Mouse (Mus musculus) Patski (cell line): ENCODE measurements around the gene Shmt1. TPM values are rescaled to one million over a fixed set of nuclear protein-coding genes. Genes with fewer than 3 reads are reported as not detected.

Experiments used
- ATAC-seq: fragments of 100-300 bp; one replicate; pipeline ENCODE4 v1.8.0; 2021
- CTCF ChIA-PET: fragments of 350-600 bp; sonication (Branson Sonifier 250); formaldehyde crosslinking; loops from one replicate; lab custom pipeline; 2022; ENCODE audit warnings: inconsistent platforms; lab: Charles Lee
- POLR2A ChIA-PET: fragments of 350-600 bp; sonication (Branson Sonifier 250); formaldehyde crosslinking; loops from one replicate; lab custom pipeline; 2022; ENCODE audit warnings: antibody characterized with exemption, inconsistent platforms; lab: Charles Lee
- DNase-seq: peaks from one replicate; pipeline ENCODE4 v3.0.0-alpha.2; 2011; ENCODE audit warnings: low read depth, low spot score
- H3K27me3 ChIP-seq: fragments of 371-371 bp; one replicate; pipeline ENCODE4 v1.5.1; 2021
- CTCF ChIP-seq: fragments of 100-300 bp; IDR thresholded peaks from one replicate; pipeline ENCODE4 v1.5.1; 2021
- in situ Hi-C: fragments of 300-500 bp; cut with MboI; formaldehyde crosslinking; loops from 3 replicates; pipeline ENCODE4 v1.11.1; 2018; ENCODE audit warnings: low pct_unique_long_range_greater_than_20kb, mixed read lengths
- polyA plus RNA-seq: library from polyadenylated mRNA; unstranded; gene quantifications from one replicate; pipeline ENCODE4 v1.2.3, GENCODE M21; 2021

Gene Shmt1
- polyA plus RNA-seq, 1 experiment from 2014 or later: 25.0 TPM

- in situ Hi-C loops: no loop called here
- no peak for TF ChIP-seq CTCF
These were observed 71.2 kb downstream of the Shmt1 start for GRCm38 (mm10) chr11:60740321-60740720.

More at GRCm38 (mm10) chr11:60740321-60740720, 71.2 kb downstream of the Shmt1 start:
- POLR2A ChIA-PET: interaction anchor here (0.5 kb wide), 1 partner anchor 33 kb away, joined by 4 read pairs; no protein-coding TSS in a partner anchor
- ATAC-seq: no peak
- CTCF ChIA-PET: no interaction called here
- DNase-seq: no peak
- no peaks in the 10 kb centered on the region for H3K27me3 ChIP-seq

Other genes starting within 250 kb of the Shmt1 start
- gene Llgl1, start 112.0 kb downstream of the Shmt1 start, polyA plus RNA-seq: 54.0 TPM
- 118 TPM for gene Flii, start 84.5 kb downstream of the Shmt1 start, polyA plus RNA-seq
- 21.7 TPM for gene Mief2, start 83.3 kb downstream of the Shmt1 start, polyA plus RNA-seq
- gene Top3a, start 34.4 kb downstream of the Shmt1 start, polyA plus RNA-seq: 11.2 TPM
- 19.9 TPM for gene Smcr8, start 34.2 kb downstream of the Shmt1 start, polyA plus RNA-seq
- gene Dhrs7b, start 18.9 kb upstream of the Shmt1 start, polyA plus RNA-seq: 30.8 TPM
- 47.5 TPM for gene Tmem11, start 67.6 kb upstream of the Shmt1 start, polyA plus RNA-seq
- 23.1 TPM for gene Natd1, start 103.0 kb upstream of the Shmt1 start, polyA plus RNA-seq
- gene Map2k3, start 120.3 kb upstream of the Shmt1 start, polyA plus RNA-seq: 54.6 TPM
- not detected for gene Kcnj12, start 210.8 kb upstream of the Shmt1 start, polyA plus RNA-seq